Mouse (Mus musculus) ES-Bruce4 (cell line): ENCODE measurements at regions not wholly inside any gene's neighbourhood (a gene's known extent, or its start where the extent isn't known, plus 50 kb on each side); places are given as distances from the start of the nearest gene placed in this dataset.

ENCODE experiments used
- H3K27ac ChIP-seq: 2 replicates; pipeline ENCODE4 v1.5.1; 2012; ENCODE audit warnings: low read length, inconsistent platforms; ENCODE audit not compliant: insufficient read depth
- H3K27me3 ChIP-seq: 2 replicates; pipeline ENCODE4 v1.6.1; 2012; ENCODE audit warnings: mild to moderate bottlenecking, low read length, inconsistent platforms; ENCODE audit not compliant: control insufficient read depth, poor library complexity, insufficient read depth, severe bottlenecking
- H3K36me3 ChIP-seq: 2 replicates; pipeline ENCODE4 v1.6.1; 2012; ENCODE audit warnings: inconsistent platforms, mild to moderate bottlenecking, low read length, moderate library complexity; ENCODE audit not compliant: control insufficient read depth, poor library complexity, insufficient read depth, severe bottlenecking
- H3K4me1 ChIP-seq: one replicate; pipeline ENCODE4 v1.8.1; 2011; ENCODE audit warnings: low read length; ENCODE audit not compliant: control insufficient read depth, insufficient read depth
- H3K4me3 ChIP-seq: 2 replicates; pipeline ENCODE4 v1.5.1; 2011; ENCODE audit warnings: low read depth, mild to moderate bottlenecking, low read length
- H3K9ac ChIP-seq: 2 replicates; pipeline ENCODE4 v1.6.1; 2012; ENCODE audit warnings: low read depth, mild to moderate bottlenecking, inconsistent platforms; ENCODE audit not compliant: poor library complexity, severe bottlenecking
- H3K9me3 ChIP-seq: replicated peaks from 2 replicates; pipeline ENCODE4 v1.6.1; 2012; ENCODE audit warnings: mild to moderate bottlenecking, low read length, inconsistent platforms; ENCODE audit not compliant: control insufficient read depth, poor library complexity, insufficient read depth, severe bottlenecking
- CTCF ChIP-seq: IDR thresholded peaks from one replicate; pipeline ENCODE4 v1.8.1; 2011; ENCODE audit warnings: low read depth, low read length
- EP300 ChIP-seq: IDR thresholded peaks from 2 replicates; pipeline ENCODE4 v1.6.1; 2011; ENCODE audit warnings: low read depth, low read length; ENCODE audit not compliant: insufficient read depth
- POLR2A ChIP-seq: IDR thresholded peaks from one replicate; pipeline ENCODE4 v1.8.1; 2011; ENCODE audit warnings: low read length; ENCODE audit not compliant: insufficient read depth

- Histone ChIP-seq H3K27ac (no peak overlapping the region), H3K9ac (no peak overlapping the region)
- TF ChIP-seq POLR2A (no peak), CTCF (no peak), EP300 (no peak)
Measured at GRCm38 (mm10) chr8:128095451-128095850, 263.0 kb upstream of the Nrp1 start.

DNA sequence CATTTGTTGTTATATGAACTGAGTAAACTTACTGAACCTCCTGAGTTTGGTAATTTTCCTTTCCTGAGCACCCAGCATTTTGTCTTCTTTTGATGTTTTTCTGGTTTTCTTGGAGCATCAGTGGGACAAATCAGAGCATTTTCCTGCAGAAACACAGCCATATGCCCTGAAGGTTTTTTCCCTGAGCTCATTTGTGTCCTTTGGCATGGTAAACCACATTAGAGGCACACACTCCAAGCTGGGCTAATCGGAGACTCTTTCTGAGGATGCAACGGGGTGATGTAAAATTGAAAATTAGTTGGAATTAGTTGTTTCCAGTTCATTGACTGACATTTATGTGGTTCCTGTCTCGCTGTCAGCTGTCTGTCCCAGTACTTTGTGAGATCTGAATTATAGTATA lies 260.8 kb upstream of the Nrp1 start:
- Histone ChIP-seq H3K9me3 (peaks cover under 1% of the 10 kb centered on the region), H3K4me3 (no peak overlapping the region), H3K36me3 (no peaks in the 10 kb centered on the region), H3K4me1 (no peaks in the 10 kb centered on the region), H3K9ac (no peak overlapping the region), H3K27ac (no peak overlapping the region), H3K27me3 (no peaks in the 10 kb centered on the region)
- TF ChIP-seq POLR2A (no peak), EP300 (no peak), CTCF (no peak)

More at GRCm38 (mm10) chr8:128095451-128095850, 263.0 kb upstream of the Nrp1 start:
- H3K4me1 ChIP-seq, result no peaks in the 10 kb centered on the region
- no peak overlapping the region for H3K4me3 ChIP-seq
- H3K9me3 ChIP-seq, result peaks cover 15% of the 10 kb centered on the region
- H3K27me3 ChIP-seq, result no peaks in the 10 kb centered on the region
- H3K36me3 ChIP-seq, result no peaks in the 10 kb centered on the region

DNA sequence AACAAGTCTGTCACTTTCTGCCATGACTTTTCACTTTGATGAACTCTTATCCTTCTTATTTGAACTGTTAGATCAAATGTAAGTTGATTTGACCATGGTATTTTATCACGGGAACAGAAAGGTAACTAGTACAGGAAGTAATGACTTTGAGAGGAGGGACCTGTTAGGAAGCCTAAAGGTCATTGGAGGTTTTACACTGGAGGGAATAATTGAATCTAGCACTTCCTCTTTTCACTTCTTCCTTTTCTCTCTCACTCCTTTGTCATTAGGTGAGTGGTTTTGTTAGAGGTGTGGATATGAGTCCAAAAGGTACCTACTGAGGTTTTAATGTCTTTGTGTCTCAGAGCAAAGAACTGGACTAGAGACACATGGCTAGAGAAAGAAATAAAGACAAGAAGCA lies 255.0 kb upstream of the Nrp1 start:
- H3K36me3 ChIP-seq, result no peaks in the 10 kb centered on the region
- no peak for TF ChIP-seq CTCF
- H3K9ac ChIP-seq, result no peak overlapping the region
- no peaks in the 10 kb centered on the region for H3K9me3 ChIP-seq
- no peaks in the 10 kb centered on the region for H3K4me1 ChIP-seq
- H3K27me3 ChIP-seq, result no peaks in the 10 kb centered on the region; the same call in 1 of the 2 replicates
- H3K4me3 ChIP-seq, result no peak overlapping the region
- no peak overlapping the region for H3K27ac ChIP-seq

- H3K4me3 ChIP-seq, result no peak overlapping the region
- H3K9ac ChIP-seq, result no peak overlapping the region
- H3K27me3 ChIP-seq, result no peaks in the 10 kb centered on the region; the same call in 1 of the 2 replicates
- no peaks in the 10 kb centered on the region for H3K36me3 ChIP-seq
- no peaks in the 10 kb centered on the region for H3K4me1 ChIP-seq
- no peak overlapping the region for H3K27ac ChIP-seq
- no peaks in the 10 kb centered on the region for H3K9me3 ChIP-seq
- TF ChIP-seq POLR2A, result no peak
- no peak for TF ChIP-seq EP300
- no peak for TF ChIP-seq CTCF
Measured at GRCm38 (mm10) chr8:128106569-128106968, 251.8 kb upstream of the Nrp1 start.

DNA sequence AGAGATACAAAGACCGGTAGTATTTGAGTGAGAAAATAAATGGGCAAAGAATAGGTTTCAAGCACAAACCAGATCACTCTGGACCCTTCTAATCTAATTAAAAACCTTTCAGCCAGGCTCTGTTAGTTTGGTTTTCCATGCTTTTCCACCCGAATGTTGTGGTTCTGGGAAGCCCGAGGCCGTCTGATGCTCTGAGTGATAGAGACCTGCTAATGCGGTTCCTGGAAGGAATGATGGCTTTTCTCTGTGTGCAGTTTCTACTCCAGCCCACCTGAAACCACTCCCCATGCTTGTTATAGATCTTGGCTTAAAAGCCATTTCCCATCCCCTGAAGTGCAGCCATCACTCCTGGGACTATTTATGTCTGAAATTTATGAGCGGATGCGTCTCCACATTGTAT lies 251.4 kb upstream of the Nrp1 start:
- Histone ChIP-seq H3K27ac (no peak overlapping the region), H3K36me3 (no peaks in the 10 kb centered on the region), H3K9me3 (no peaks in the 10 kb centered on the region), H3K4me1 (no peaks in the 10 kb centered on the region), H3K9ac (no peak overlapping the region), H3K4me3 (no peak overlapping the region), H3K27me3 (no peaks in the 10 kb centered on the region; the same call in 1 of the 2 replicates)
- no peak for TF ChIP-seq EP300
- TF ChIP-seq CTCF, result no peak
- no peak for TF ChIP-seq POLR2A

- Histone ChIP-seq H3K9ac (no peak overlapping the region), H3K4me1 (no peaks in the 10 kb centered on the region)
- TF ChIP-seq EP300, result no peak
- no peak for TF ChIP-seq POLR2A
- TF ChIP-seq CTCF, result no peak
Measured at GRCm38 (mm10) chr8:128109036-128109435, 249.4 kb upstream of the Nrp1 start.

More at GRCm38 (mm10) chr8:128109036-128109435, 249.4 kb upstream of the Nrp1 start:
- Histone ChIP-seq H3K27me3 (no peaks in the 10 kb centered on the region; the same call in 1 of the 2 replicates), H3K36me3 (no peaks in the 10 kb centered on the region), H3K9me3 (no peaks in the 10 kb centered on the region), H3K27ac (no peak overlapping the region), H3K4me3 (no peak overlapping the region)
